Mouse (Mus musculus) limb, embryonic 11.5 days (tissue): ENCODE data around the gene Idh3b. TPM values are rescaled to one million over a fixed set of nuclear protein-coding genes. Genes with fewer than 3 reads are reported as not detected.

ENCODE experiments used
- ATAC-seq: fragments of 200-750 bp; cut with Nextera tagmentation; 2 replicates; pipeline ENCODE4 v1.8.0; 2017; ENCODE audit warnings: low read depth; ENCODE audit not compliant: insufficient number of reproducible peaks, low FRiP score, low TSS enrichment
- DNase-seq: peaks from one replicate; pipeline ENCODE4 v3.0.0-alpha.2; 2015; ENCODE audit warnings: low spot score
- H3K27ac ChIP-seq: fragments of 300-500 bp; sonication (generic); replicated peaks from 2 replicates; pipeline ENCODE4 v1.5.1; 2014; ENCODE audit warnings: low read depth, mild to moderate bottlenecking, low read length
- H3K27me3 ChIP-seq: fragments of 300-500 bp; sonication (generic); 2 replicates; pipeline ENCODE4 v1.6.1; 2014; ENCODE audit warnings: mild to moderate bottlenecking, low read length, mixed read lengths; ENCODE audit not compliant: control insufficient read depth, insufficient read depth
- H3K36me3 ChIP-seq: fragments of 300-500 bp; sonication (generic); 2 replicates; pipeline ENCODE4 v1.6.1; 2014; ENCODE audit warnings: mild to moderate bottlenecking, low read length, moderate library complexity, mixed read lengths; ENCODE audit not compliant: control insufficient read depth, insufficient read depth
- H3K4me1 ChIP-seq: fragments of 300-500 bp; sonication (generic); 2 replicates; pipeline ENCODE4 v1.6.1; 2014; ENCODE audit warnings: low read length, mixed read lengths; ENCODE audit not compliant: control insufficient read depth, insufficient read depth
- H3K4me2 ChIP-seq: fragments of 300-500 bp; sonication (generic); 2 replicates; pipeline ENCODE4 v1.6.1; 2014; ENCODE audit warnings: low read depth, mild to moderate bottlenecking, moderate library complexity; ENCODE audit not compliant: severe bottlenecking
- H3K4me3 ChIP-seq: fragments of 300-500 bp; sonication (generic); 2 replicates; pipeline ENCODE4 v1.5.1; 2014; ENCODE audit warnings: low read depth, low read length
- H3K9ac ChIP-seq: fragments of 300-500 bp; sonication (generic); 2 replicates; pipeline ENCODE4 v1.6.1; 2014; ENCODE audit warnings: mild to moderate bottlenecking, low read length
- H3K9me3 ChIP-seq: fragments of 300-500 bp; sonication (generic); 2 replicates; pipeline ENCODE4 v1.6.1; 2016; ENCODE audit warnings: low read length; ENCODE audit not compliant: control insufficient read depth
- WGBS: fragments of 180-500 bp; shearing (Covaris S2); extraction: QIAGEN DNeasy Blood & Tissue Kit; methylation state at CpG from one replicate; pipeline ENCODE4 v1.1.7; 2014; 5-methylcytosine and 5-hydroxymethylcytosine counted together
- polyA plus RNA-seq: library from polyadenylated mRNA; unstranded; fragments of >200 nt; fragmentation: Nextera tagmentation; extraction: Ambion mirVana; gene quantifications from 2 replicates; pipeline ENCODE4 v1.2.1, GENCODE M21; 2014

The Idh3b gene
- polyA plus RNA-seq = 145 and 148 TPM in 2 replicates

DNA sequence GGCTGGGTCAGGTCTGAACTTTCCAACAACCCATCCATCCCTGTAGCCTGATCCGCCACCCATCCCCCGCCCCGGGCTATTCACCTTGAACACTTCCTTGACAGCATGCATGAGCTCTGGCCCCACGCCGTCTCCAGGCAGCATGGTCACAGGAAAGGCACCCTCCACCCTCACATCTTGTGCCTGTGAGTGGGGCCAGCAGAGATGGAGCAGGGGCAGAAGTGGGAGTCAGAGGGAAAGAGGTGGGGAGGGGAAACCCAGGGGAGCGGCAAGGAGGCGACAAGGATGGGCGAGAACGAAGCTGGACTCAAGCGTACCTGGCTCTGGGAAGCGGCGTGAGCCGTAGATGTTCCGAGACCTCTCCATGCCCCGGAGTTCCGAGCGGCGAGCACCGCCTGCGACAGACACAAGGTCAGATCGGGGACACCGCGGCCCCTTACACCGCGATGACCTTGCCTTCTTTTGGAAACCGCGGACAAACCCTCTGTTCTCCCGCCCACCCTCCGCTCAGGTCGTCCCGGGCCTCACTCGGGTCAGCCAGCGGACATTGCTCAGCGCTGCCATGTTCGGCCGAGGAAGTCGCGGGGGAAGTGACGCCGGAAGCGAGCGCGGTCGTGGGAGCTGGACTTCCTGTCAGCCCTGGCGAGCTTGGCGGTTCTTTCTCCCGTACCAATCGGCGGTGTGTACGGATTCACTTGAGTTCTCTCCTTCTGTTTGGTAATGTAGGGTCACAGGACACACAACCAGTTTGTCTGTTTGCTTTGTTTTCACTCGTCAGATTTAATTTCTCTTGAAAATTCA is at the start of gene Idh3b:
Gene Idh3b, minus strand, starts transcription at position 694 of the 801 bp plus-strand sequence.
- Histone ChIP-seq H3K4me3 (peak within 1 kb of the TSS; percentile 81), H3K9me3 (no peaks in the 10 kb centered on the region), H3K36me3 (peaks cover 6% of the 10 kb centered on the region; the same call in 1 of the 2 replicates), H3K4me2 (peak within 1 kb of the TSS; percentile 88), H3K27ac (peak within 1 kb of the TSS; percentile 61; the same call in 1 of the 2 replicates), H3K27me3 (no peaks in the 10 kb centered on the region), H3K9ac (peak within 1 kb of the TSS; percentile 80), H3K4me1 (0 out of 2 replicates have a peak, but pooled peaks cover 2% of the 10 kb centered on the region)
- WGBS = 1% methylated on average over 50 of the region's 51 CpGs
- peak; percentile 82 for ATAC-seq
- DNase-seq = peak; percentile 93

- Histone ChIP-seq H3K4me1 (no peaks in the 10 kb centered on the region), H3K4me2 (no peak overlapping the region), H3K27ac (no peak overlapping the region), H3K27me3 (no peaks in the 10 kb centered on the region), H3K9ac (no peak overlapping the region), H3K4me3 (no peak overlapping the region), H3K9me3 (no peaks in the 10 kb centered on the region), H3K36me3 (no peaks in the 10 kb centered on the region)
- DNase-seq = no peak
- ATAC-seq = no peak
- WGBS = 90% methylated on average over 2 of the region's 2 CpGs
These were observed 45.2 kb upstream of the Idh3b start for GRCm38 (mm10) chr2:130329502-130329901.

GRCm38 (mm10) chr2:130327057-130327456 is 42.7 kb upstream of the Idh3b start:
- Histone ChIP-seq H3K27ac (no peak overlapping the region), H3K36me3 (no peaks in the 10 kb centered on the region), H3K27me3 (no peaks in the 10 kb centered on the region), H3K4me2 (no peak overlapping the region), H3K4me3 (no peak overlapping the region), H3K9ac (no peak overlapping the region), H3K9me3 (no peaks in the 10 kb centered on the region), H3K4me1 (no peaks in the 10 kb centered on the region)
- DNase-seq (no peak), ATAC-seq (no peak)
- 73% methylated on average over 1 of the region's 1 CpGs for WGBS

DNA sequence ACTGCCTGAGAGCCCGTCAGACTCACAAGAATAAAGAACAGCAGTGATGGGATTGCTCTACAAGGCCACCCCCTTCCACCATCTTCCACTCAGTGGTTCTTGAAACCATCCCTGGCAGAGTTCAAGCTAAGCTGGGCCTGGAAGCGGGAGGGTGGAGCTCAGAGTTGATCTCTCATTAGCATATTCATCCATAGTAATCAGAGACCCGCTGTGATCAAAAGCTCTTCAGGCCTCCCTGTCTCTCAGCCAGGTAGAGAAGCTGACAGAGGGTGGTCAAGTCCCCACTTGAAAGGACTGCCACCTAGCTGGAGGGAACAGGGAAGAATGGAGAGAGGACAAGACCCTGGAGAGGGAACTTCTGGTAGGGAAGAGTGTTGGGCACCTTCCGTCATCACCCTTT is 18.7 kb upstream of the Idh3b start:
- DNase-seq = no peak
- Histone ChIP-seq H3K36me3 (no peaks in the 10 kb centered on the region), H3K4me1 (no peaks in the 10 kb centered on the region), H3K4me3 (no peak overlapping the region), H3K9ac (no peak overlapping the region), H3K9me3 (no peaks in the 10 kb centered on the region), H3K27ac (no peak overlapping the region), H3K4me2 (no peak overlapping the region), H3K27me3 (no peaks in the 10 kb centered on the region)
- whole genome bisulfite sequencing = 50% methylated on average over 4 of the region's 4 CpGs
- ATAC-seq = no peak

DNA sequence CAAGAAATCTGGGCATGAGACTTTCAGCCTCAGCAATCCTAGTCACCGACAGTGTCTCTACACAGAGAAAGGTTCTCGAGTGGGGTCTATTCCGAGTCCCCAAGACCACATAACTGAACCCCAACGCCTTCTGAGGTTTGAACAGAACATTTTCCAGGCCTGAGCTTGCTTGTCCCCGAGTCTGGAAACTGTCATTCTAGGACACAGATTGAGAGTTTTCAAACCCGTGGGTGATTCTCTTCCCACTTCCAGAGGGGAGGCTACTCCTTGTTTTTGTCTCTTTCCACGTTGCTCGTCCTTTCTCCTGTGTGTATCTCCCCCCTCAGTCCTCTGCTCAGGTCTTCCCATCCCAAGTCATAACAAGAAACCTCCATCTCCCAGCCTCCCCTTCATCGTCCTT is 13.2 kb upstream of the Idh3b start:
- no peak overlapping the region for H3K27ac ChIP-seq
- no peak overlapping the region for H3K9ac ChIP-seq
- no peaks in the 10 kb centered on the region for H3K36me3 ChIP-seq
- 76% methylated on average over 9 of the region's 9 CpGs for WGBS
- H3K27me3 ChIP-seq = peaks cover 24% of the 10 kb centered on the region
- peaks cover 8% of the 10 kb centered on the region; the same call in 1 of the 2 replicates for H3K4me1 ChIP-seq
- ATAC-seq = no peak
- no peak for DNase-seq
- H3K4me2 ChIP-seq = no peak overlapping the region
- no peak overlapping the region for H3K4me3 ChIP-seq
- no peaks in the 10 kb centered on the region for H3K9me3 ChIP-seq

- H3K4me2 ChIP-seq = peak overlapping the region; percentile 80
- peak overlapping the region; percentile 54 for H3K4me3 ChIP-seq
- peaks cover 8% of the 10 kb centered on the region; the same call in 1 of the 2 replicates for H3K4me1 ChIP-seq
- no peaks in the 10 kb centered on the region for H3K9me3 ChIP-seq
- WGBS = 3% methylated on average over 20 of the region's 20 CpGs
- H3K27ac ChIP-seq = no peak overlapping the region
- peaks cover 24% of the 10 kb centered on the region for H3K27me3 ChIP-seq
- H3K9ac ChIP-seq = peak overlapping the region; percentile 69; the same call in 1 of the 2 replicates
- DNase-seq (no peak), ATAC-seq (no peak)
- H3K36me3 ChIP-seq = no peaks in the 10 kb centered on the region
These were observed 11.9 kb upstream of the Idh3b start for GRCm38 (mm10) chr2:130296134-130296745.

- Histone ChIP-seq H3K27me3 (peaks cover 24% of the 10 kb centered on the region), H3K4me1 (peaks cover 8% of the 10 kb centered on the region; the same call in 1 of the 2 replicates), H3K4me2 (peak overlapping the region; percentile 80), H3K27ac (no peak overlapping the region), H3K4me3 (peak overlapping the region; percentile 54), H3K9me3 (no peaks in the 10 kb centered on the region), H3K36me3 (no peaks in the 10 kb centered on the region), H3K9ac (peak overlapping the region; percentile 69)
- ATAC-seq (peak; percentile 41; the same call in 1 of the 2 replicates), DNase-seq (peak; percentile 70)
- WGBS = under 1% methylated on average over 53 of the region's 99 CpGs
These were observed 11.2 kb upstream of the Idh3b start for GRCm38 (mm10) chr2:130295331-130296133.

GRCm38 (mm10) chr2:130294936-130295277 is 10.6 kb upstream of the Idh3b start, which contains the start of gene Ebf4:
Gene Ebf4, plus strand, starts transcription at chr2:130295169.
- Histone ChIP-seq H3K27ac (no peak within 1 kb of the TSS), H3K4me1 (peaks cover 8% of the 10 kb centered on the region; the same call in 1 of the 2 replicates), H3K27me3 (peaks cover 24% of the 10 kb centered on the region), H3K9ac (peak within 1 kb of the TSS; percentile 69), H3K4me3 (peak within 1 kb of the TSS; percentile 54), H3K4me2 (peak within 1 kb of the TSS; percentile 80), H3K9me3 (no peaks in the 10 kb centered on the region), H3K36me3 (no peaks in the 10 kb centered on the region)
- WGBS = under 1% methylated on average over 30 of the region's 39 CpGs
- DNase-seq (peak; percentile 81), ATAC-seq (peak; percentile 75)
